Mouse (Mus musculus): ENCODE data around the gene Casr. TPM values are rescaled to one million over a fixed set of nuclear protein-coding genes. Genes with fewer than 3 reads are reported as not detected.

The Casr gene
- polyA plus RNA-seq, 1 experiment from 2014 or later, result 0.05 TPM

DNA sequence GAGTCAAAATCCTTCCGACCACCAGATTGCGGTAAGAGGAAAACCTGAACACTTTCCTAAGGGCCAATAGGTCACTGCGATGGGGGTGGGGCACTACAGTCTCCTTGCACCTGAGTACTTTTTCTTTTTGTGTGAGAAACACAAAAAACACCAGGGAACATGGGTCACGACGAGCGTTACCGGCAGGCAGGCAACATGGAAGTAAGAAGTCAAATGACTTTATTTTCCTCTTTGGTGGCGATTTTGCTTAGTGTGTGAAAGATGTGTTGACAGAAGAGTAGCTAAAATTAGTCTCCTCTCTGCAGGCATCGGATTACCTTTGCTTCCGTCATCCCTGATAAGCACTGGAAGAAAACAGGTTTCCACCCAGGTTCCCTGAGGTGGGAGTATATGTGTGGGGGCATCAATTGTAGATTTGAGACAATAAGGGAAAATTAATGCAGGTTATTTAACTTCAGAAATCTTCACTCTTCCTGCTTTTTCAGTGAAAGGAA is 6.2 kb downstream of the Casr start:
- ATAC-seq (ENCODE audit: insufficient read depth, low FRiP score), result no peak
- no peak overlapping the region for H3K27ac ChIP-seq (ENCODE audit: low read length)
- H3K4me1 ChIP-seq (ENCODE audit: control insufficient read depth, insufficient read depth, low read length), result no peaks in the 10 kb centered on the region
- H3K27me3 ChIP-seq (ENCODE audit: control insufficient read depth, insufficient read depth, low read length), result no peaks in the 10 kb centered on the region
- 61% methylated on average over 10 of the region's 10 CpGs for WGBS
- peaks cover 4% of the 10 kb centered on the region; the same call in 1 of the 2 replicates for H3K9me3 ChIP-seq (replicated peaks; ENCODE audit: control insufficient read depth, low read length)
- no peak overlapping the region for H3K9ac ChIP-seq (ENCODE audit: low read length)
- no peaks in the 10 kb centered on the region for H3K36me3 ChIP-seq (ENCODE audit: control insufficient read depth, insufficient read depth, low read length)
- H3K4me3 ChIP-seq (replicated peaks; ENCODE audit: low read length), result no peak overlapping the region
- H3K4me2 ChIP-seq (ENCODE audit: low read depth, low read length), result no peak overlapping the region

- Histone ChIP-seq H3K9me3 (replicated peaks; ENCODE audit: control insufficient read depth, low read length) (peaks cover 4% of the 10 kb centered on the region; the same call in 1 of the 2 replicates), H3K36me3 (ENCODE audit: control insufficient read depth, insufficient read depth, low read length) (no peaks in the 10 kb centered on the region), H3K27me3 (ENCODE audit: control insufficient read depth, insufficient read depth, low read length) (no peaks in the 10 kb centered on the region), H3K4me2 (ENCODE audit: low read depth, low read length) (no peak overlapping the region), H3K9ac (ENCODE audit: low read length) (no peak overlapping the region), H3K4me3 (replicated peaks; ENCODE audit: low read length) (no peak overlapping the region), H3K27ac (ENCODE audit: low read length) (no peak overlapping the region), H3K4me1 (ENCODE audit: control insufficient read depth, insufficient read depth, low read length) (no peaks in the 10 kb centered on the region)
- no peak for ATAC-seq (ENCODE audit: insufficient read depth, low FRiP score)
- WGBS, result 94% methylated on average over 3 of the region's 3 CpGs
These were observed 8.3 kb downstream of the Casr start for GRCm38 (mm10) chr16:36553624-36554023.

DNA sequence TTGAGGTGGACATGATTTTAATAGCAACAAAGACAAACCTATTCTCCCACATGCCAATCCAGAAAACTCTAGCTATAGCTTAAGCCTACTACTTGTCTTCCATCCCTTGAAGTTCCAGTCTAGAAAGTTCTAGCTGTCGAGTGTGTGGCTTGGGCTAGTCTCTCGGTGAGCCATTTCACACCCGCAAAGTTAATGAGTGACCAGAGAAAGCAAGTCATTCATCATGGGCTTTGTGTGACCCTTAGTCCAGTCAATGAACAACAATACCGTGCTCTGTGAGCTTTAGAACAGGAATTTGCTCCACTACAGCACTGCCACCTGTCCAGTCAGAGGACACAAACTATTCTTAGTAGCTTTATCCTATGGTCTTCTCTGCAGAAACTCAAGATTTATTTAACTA is 16.6 kb downstream of the Casr start:
- Histone ChIP-seq H3K4me3 (replicated peaks; ENCODE audit: low read length) (no peak overlapping the region), H3K9me3 (replicated peaks; ENCODE audit: control insufficient read depth, low read length) (no peaks in the 10 kb centered on the region), H3K27ac (ENCODE audit: low read length) (no peak overlapping the region), H3K4me1 (ENCODE audit: control insufficient read depth, insufficient read depth, low read length) (no peaks in the 10 kb centered on the region), H3K36me3 (ENCODE audit: control insufficient read depth, insufficient read depth, low read length) (no peaks in the 10 kb centered on the region), H3K4me2 (ENCODE audit: low read depth, low read length) (no peak overlapping the region), H3K27me3 (ENCODE audit: control insufficient read depth, insufficient read depth, low read length) (no peaks in the 10 kb centered on the region), H3K9ac (ENCODE audit: low read length) (no peak overlapping the region)
- 44% methylated on average over 4 of the region's 4 CpGs for WGBS
- ATAC-seq (ENCODE audit: insufficient read depth, low FRiP score), result peak; percentile 72; the same call in 1 of the 2 replicates

DNA sequence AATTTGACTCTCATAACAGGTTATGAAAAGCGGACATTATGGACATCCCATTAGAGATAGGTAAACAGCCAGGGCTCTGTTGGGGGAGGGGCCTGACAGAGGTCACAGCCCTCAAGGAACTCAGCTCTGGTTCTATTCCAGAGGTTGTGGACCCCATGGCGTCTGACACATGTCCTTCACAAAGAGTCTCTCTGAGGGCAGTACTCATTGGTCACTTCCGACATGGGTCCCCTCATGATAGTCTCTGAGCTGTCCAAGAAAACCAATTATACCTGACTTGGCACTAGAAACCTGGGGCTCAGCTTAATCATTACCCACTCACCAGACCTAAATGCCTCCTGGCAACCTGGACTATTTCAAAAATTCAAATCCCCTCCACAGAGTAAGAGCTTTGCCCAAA is 18.9 kb downstream of the Casr start:
- no peaks in the 10 kb centered on the region for H3K27me3 ChIP-seq (ENCODE audit: control insufficient read depth, insufficient read depth, low read length)
- WGBS, result 56% methylated on average over 3 of the region's 3 CpGs
- no peak overlapping the region for H3K4me3 ChIP-seq (replicated peaks; ENCODE audit: low read length)
- no peak overlapping the region for H3K9ac ChIP-seq (ENCODE audit: low read length)
- ATAC-seq (ENCODE audit: insufficient read depth, low FRiP score), result no peak
- no peaks in the 10 kb centered on the region for H3K9me3 ChIP-seq (replicated peaks; ENCODE audit: control insufficient read depth, low read length)
- H3K4me2 ChIP-seq (ENCODE audit: low read depth, low read length), result no peak overlapping the region
- no peaks in the 10 kb centered on the region for H3K4me1 ChIP-seq (ENCODE audit: control insufficient read depth, insufficient read depth, low read length)
- no peaks in the 10 kb centered on the region for H3K36me3 ChIP-seq (ENCODE audit: control insufficient read depth, insufficient read depth, low read length)
- no peak overlapping the region for H3K27ac ChIP-seq (ENCODE audit: low read length)

GRCm38 (mm10) chr16:36540834-36541233 is 21.1 kb downstream of the Casr start:
- WGBS, result 71% methylated on average over 6 of the region's 6 CpGs
- H3K27ac ChIP-seq (ENCODE audit: low read length), result no peak overlapping the region
- H3K4me1 ChIP-seq (ENCODE audit: control insufficient read depth, insufficient read depth, low read length), result no peaks in the 10 kb centered on the region
- H3K36me3 ChIP-seq (ENCODE audit: control insufficient read depth, insufficient read depth, low read length), result no peaks in the 10 kb centered on the region
- H3K9ac ChIP-seq (ENCODE audit: low read length), result no peak overlapping the region
- ATAC-seq (ENCODE audit: insufficient read depth, low FRiP score), result no peak
- no peak overlapping the region for H3K4me2 ChIP-seq (ENCODE audit: low read depth, low read length)
- no peak overlapping the region for H3K4me3 ChIP-seq (replicated peaks; ENCODE audit: low read length)
- H3K9me3 ChIP-seq (replicated peaks; ENCODE audit: control insufficient read depth, low read length), result no peaks in the 10 kb centered on the region
- no peaks in the 10 kb centered on the region for H3K27me3 ChIP-seq (ENCODE audit: control insufficient read depth, insufficient read depth, low read length)

GRCm38 (mm10) chr16:36532981-36533687 is 28.8 kb downstream of the Casr start:
- H3K9ac ChIP-seq (ENCODE audit: low read length), result no peak overlapping the region
- no peak overlapping the region for H3K27ac ChIP-seq (ENCODE audit: low read length)
- H3K4me3 ChIP-seq (replicated peaks; ENCODE audit: low read length), result no peak overlapping the region
- H3K36me3 ChIP-seq (ENCODE audit: control insufficient read depth, insufficient read depth, low read length), result no peaks in the 10 kb centered on the region
- H3K4me1 ChIP-seq (ENCODE audit: control insufficient read depth, insufficient read depth, low read length), result no peaks in the 10 kb centered on the region
- H3K9me3 ChIP-seq (replicated peaks; ENCODE audit: control insufficient read depth, low read length), result no peaks in the 10 kb centered on the region
- WGBS, result 60% methylated on average over 11 of the region's 11 CpGs
- ATAC-seq (ENCODE audit: insufficient read depth, low FRiP score), result no peak
- H3K4me2 ChIP-seq (ENCODE audit: low read depth, low read length), result no peak overlapping the region
- no peaks in the 10 kb centered on the region for H3K27me3 ChIP-seq (ENCODE audit: control insufficient read depth, insufficient read depth, low read length)

DNA sequence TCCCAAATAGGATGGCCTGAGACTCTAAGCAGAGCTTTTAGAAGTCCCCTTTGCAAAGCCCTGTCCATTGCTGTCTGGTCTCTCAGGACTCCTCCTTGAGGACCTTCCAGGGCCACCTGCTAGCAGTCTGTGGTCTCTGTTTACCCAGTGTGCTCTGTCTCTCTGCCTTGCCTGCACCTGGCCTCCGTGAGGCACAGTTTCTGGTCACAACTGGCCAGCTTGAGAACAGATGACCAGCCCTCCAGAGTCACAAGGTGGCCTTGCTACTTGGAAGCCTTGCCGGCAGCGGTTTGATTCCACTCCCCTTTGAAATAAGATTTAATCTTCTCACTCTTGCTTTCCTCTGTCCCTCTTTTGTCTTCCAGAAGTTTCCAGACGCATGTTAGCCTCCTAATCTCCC is 29.9 kb downstream of the Casr start:
- no peaks in the 10 kb centered on the region for H3K9me3 ChIP-seq (replicated peaks; ENCODE audit: control insufficient read depth, low read length)
- no peak overlapping the region for H3K27ac ChIP-seq (ENCODE audit: low read length)
- no peaks in the 10 kb centered on the region for H3K4me1 ChIP-seq (ENCODE audit: control insufficient read depth, insufficient read depth, low read length)
- no peak overlapping the region for H3K4me3 ChIP-seq (replicated peaks; ENCODE audit: low read length)
- H3K9ac ChIP-seq (ENCODE audit: low read length), result no peak overlapping the region
- no peak for ATAC-seq (ENCODE audit: insufficient read depth, low FRiP score)
- 46% methylated on average over 4 of the region's 4 CpGs for WGBS
- H3K36me3 ChIP-seq (ENCODE audit: control insufficient read depth, insufficient read depth, low read length), result no peaks in the 10 kb centered on the region
- H3K4me2 ChIP-seq (ENCODE audit: low read depth, low read length), result no peak overlapping the region
- H3K27me3 ChIP-seq (ENCODE audit: control insufficient read depth, insufficient read depth, low read length), result no peaks in the 10 kb centered on the region

- 65% methylated on average over 5 of the region's 5 CpGs for WGBS
These were observed 30.3 kb downstream of the Casr start for GRCm38 (mm10) chr16:36531630-36532029.

DNA sequence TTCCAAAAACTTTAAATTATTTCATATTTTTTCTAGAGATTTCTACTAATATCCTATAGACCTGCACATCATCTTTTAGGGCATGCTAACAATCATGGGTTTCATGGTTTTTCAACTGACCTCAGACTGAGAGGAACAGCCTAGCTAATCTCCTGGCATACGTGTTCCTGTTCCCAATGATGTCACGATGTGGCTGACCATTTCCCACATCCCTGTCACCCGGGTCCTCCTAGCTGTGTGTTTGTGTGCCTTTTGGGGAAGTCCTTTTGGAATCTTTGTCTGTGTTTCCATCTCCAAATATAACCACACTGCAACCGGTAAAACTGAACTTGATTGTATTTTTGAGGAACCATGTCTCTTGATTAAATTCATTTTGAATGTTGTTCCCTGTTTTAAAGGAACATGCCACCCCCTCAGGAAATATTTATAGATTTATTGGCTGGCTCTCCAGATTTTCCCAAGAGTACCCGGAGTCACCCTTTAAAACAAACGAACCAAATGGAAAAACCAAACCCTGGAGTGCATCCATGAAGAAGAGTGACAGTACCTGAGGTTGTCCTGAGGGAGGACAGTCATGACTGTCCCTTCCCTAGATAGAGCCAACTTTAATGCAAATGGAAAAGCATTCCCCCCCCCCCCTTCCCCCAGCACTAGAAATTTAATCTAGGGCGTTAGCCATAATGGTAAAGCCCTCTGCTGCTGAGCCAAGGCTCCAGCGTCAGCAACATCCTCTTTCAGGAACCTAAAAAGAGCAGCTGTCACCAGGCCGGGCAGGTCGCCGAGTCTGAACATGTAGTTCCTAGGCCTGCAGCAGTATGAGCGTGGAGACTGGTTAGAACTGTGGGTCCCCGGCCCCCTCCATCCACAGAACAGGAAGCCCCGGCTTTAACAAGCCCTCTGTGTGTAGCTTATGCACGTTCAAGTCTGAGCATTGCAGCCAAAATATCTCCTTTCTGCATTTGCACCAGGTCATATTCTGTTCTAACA is 31.1 kb downstream of the Casr start:
- 59% methylated on average over 15 of the region's 15 CpGs for WGBS
- Histone ChIP-seq H3K4me1 (ENCODE audit: control insufficient read depth, insufficient read depth, low read length) (no peaks in the 10 kb centered on the region), H3K4me3 (replicated peaks; ENCODE audit: low read length) (no peak overlapping the region), H3K9me3 (replicated peaks; ENCODE audit: control insufficient read depth, low read length) (no peaks in the 10 kb centered on the region), H3K9ac (ENCODE audit: low read length) (no peak overlapping the region), H3K4me2 (ENCODE audit: low read depth, low read length) (no peak overlapping the region), H3K27ac (ENCODE audit: low read length) (no peak overlapping the region), H3K36me3 (ENCODE audit: control insufficient read depth, insufficient read depth, low read length) (no peaks in the 10 kb centered on the region), H3K27me3 (ENCODE audit: control insufficient read depth, insufficient read depth, low read length) (no peaks in the 10 kb centered on the region)
- ATAC-seq (ENCODE audit: insufficient read depth, low FRiP score), result no peak; the same call in 1 of the 2 replicates

More at GRCm38 (mm10) chr16:36531630-36532029, 30.3 kb downstream of the Casr start:
- Histone ChIP-seq H3K27ac (ENCODE audit: low read length) (no peak overlapping the region), H3K36me3 (ENCODE audit: control insufficient read depth, insufficient read depth, low read length) (no peaks in the 10 kb centered on the region), H3K4me1 (ENCODE audit: control insufficient read depth, insufficient read depth, low read length) (no peaks in the 10 kb centered on the region), H3K27me3 (ENCODE audit: control insufficient read depth, insufficient read depth, low read length) (no peaks in the 10 kb centered on the region), H3K9ac (ENCODE audit: low read length) (no peak overlapping the region), H3K4me2 (ENCODE audit: low read depth, low read length) (no peak overlapping the region), H3K9me3 (replicated peaks; ENCODE audit: control insufficient read depth, low read length) (no peaks in the 10 kb centered on the region), H3K4me3 (replicated peaks; ENCODE audit: low read length) (no peak overlapping the region)
- no peak for ATAC-seq (ENCODE audit: insufficient read depth, low FRiP score)

All from stomach, embryonic 16.5 days (tissue).